Mouse (Mus musculus) liver, postnatal 0 days (tissue): ENCODE measurements around the gene Gpr25.

Experiments used
- CTCF ChIP-seq: sonication (generic); IDR thresholded peaks from 2 replicates; pipeline ENCODE4 v1.5.1; 2016; ENCODE audit warnings: antibody characterized with exemption, low read depth
- EP300 ChIP-seq: IDR thresholded peaks from 2 replicates; pipeline ENCODE4 v1.6.1; 2016; ENCODE audit warnings: antibody characterized with exemption, low read depth, mild to moderate bottlenecking

DNA sequence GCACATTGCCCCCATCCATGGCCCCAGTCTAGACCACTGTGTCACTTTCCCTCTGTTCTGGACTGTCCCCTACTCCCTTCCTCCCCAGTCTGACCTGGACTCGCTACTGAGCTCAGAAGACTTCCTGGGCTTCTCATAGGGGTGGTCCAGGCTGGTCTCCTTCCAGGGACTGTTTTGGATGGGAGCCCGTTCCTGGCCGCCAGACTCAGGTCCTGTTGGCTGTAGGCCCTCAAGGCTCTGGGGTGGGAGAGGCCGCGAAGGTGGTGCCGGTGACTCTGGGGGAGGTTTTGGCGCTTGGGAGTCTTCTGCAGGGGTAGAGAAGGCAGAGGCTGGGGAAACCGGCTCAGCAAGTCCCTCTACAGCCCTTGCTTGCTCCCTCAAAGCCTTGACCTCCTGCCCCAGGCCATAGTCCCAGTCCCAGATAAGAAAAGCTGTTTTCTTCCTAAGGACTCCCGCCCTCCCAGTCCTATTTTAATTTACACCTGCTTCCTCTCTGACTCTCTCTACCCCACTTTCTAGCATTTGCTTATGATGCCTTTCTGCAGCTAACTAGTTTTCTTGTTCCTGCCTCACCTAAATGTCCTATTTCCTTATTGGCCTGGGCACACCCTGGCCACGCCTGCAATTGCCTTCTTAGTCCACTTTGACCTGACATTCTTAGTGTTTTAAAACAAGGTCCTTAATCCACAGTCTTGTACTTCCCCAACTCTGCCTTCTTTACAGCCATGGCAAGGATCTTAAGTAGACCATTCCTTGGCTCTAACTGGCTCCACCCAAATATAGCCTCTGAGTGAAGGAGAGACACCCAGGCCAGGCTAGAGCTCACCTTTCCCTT lies 40.4 kb downstream of the Gpr25 start:
- TF ChIP-seq CTCF (no peak), EP300 (no peak)
